Mouse (Mus musculus) myocyte (in vitro differentiated cells): ENCODE data around the gene Ttll11. TPM values are rescaled to one million over a fixed set of nuclear protein-coding genes. Genes with fewer than 3 reads are reported as not detected.

Experiments
- H3K27me3 ChIP-seq: one replicate; pipeline ENCODE4 v1.6.1; 2011; ENCODE audit not compliant: control insufficient read depth, insufficient read depth, insufficient read length
- H3K36me3 ChIP-seq: one replicate; pipeline ENCODE4 v1.6.1; 2011; ENCODE audit not compliant: control insufficient read depth, insufficient read depth
- H3K4me2 ChIP-seq: one replicate; pipeline ENCODE4 v1.6.1; 2011; ENCODE audit warnings: low read depth, control low read depth
- H3K4me3 ChIP-seq: one replicate; pipeline ENCODE4 v1.5.1; 2011; ENCODE audit warnings: mild to moderate bottlenecking, control low read depth, moderate library complexity
- H3K79me2 ChIP-seq: one replicate; pipeline ENCODE4 v1.6.1; 2011; ENCODE audit not compliant: control insufficient read depth, insufficient read depth
- H3ac ChIP-seq: one replicate; pipeline ENCODE4 v1.6.1; 2011; ENCODE audit not compliant: control insufficient read depth, insufficient read length
- CEBPB ChIP-seq: IDR thresholded peaks from 2 replicates; pipeline ENCODE4 v1.6.1; 2011; ENCODE audit warnings: mild to moderate bottlenecking, moderate library complexity; ENCODE audit not compliant: poor library complexity, insufficient read depth, severe bottlenecking
- E2F4 ChIP-seq: IDR thresholded peaks from one replicate; pipeline ENCODE4 v1.6.1; 2011; ENCODE audit warnings: mild to moderate bottlenecking, control low read depth, moderate library complexity; ENCODE audit not compliant: insufficient read depth
- MAX ChIP-seq: IDR thresholded peaks from one replicate; pipeline ENCODE4 v1.6.1; 2011; ENCODE audit warnings: low read depth, mild to moderate bottlenecking, control low read depth
- MYOD1 ChIP-seq, 3 experiments: IDR thresholded peaks; one replicate each; pipeline ENCODE4 v1.6.1; 2011; ENCODE audit warnings: control low read depth in 2 of 3, low read depth in 2 of 3, mild to moderate bottlenecking in 2 of 3, moderate library complexity in 1 of 3; ENCODE audit not compliant: insufficient read length in 2 of 3, control insufficient read depth in 1 of 3
- MYOG ChIP-seq, 3 experiments: IDR thresholded peaks; one replicate each; pipeline ENCODE4 v1.6.1; 2011; ENCODE audit warnings: control low read depth in 2 of 3, low read depth in 2 of 3, mild to moderate bottlenecking in 2 of 3; ENCODE audit not compliant: insufficient read length in 2 of 3, control insufficient read depth in 1 of 3, insufficient read depth in 1 of 3
- POLR2A ChIP-seq: IDR thresholded peaks from one replicate; pipeline ENCODE4 v1.6.1; 2011; ENCODE audit warnings: low read depth, mild to moderate bottlenecking, control low read depth, moderate library complexity; ENCODE audit not compliant: insufficient read length
- POLR2AphosphoS2 ChIP-seq: IDR thresholded peaks from one replicate; pipeline ENCODE4 v1.6.1; 2011; ENCODE audit warnings: low read depth, control low read depth; ENCODE audit not compliant: insufficient read length
- REST ChIP-seq: IDR thresholded peaks from one replicate; pipeline ENCODE4 v1.6.1; 2011; ENCODE audit warnings: mild to moderate bottlenecking, control low read depth, moderate library complexity; ENCODE audit not compliant: insufficient read depth, insufficient read length
- SRF ChIP-seq: IDR thresholded peaks from one replicate; pipeline ENCODE4 v1.6.1; 2011; ENCODE audit warnings: low read depth; ENCODE audit not compliant: control insufficient read depth, insufficient read length
- TCF12 ChIP-seq: IDR thresholded peaks from one replicate; pipeline ENCODE4 v1.6.1; 2011; ENCODE audit warnings: mild to moderate bottlenecking, control low read depth; ENCODE audit not compliant: poor library complexity, insufficient read depth, severe bottlenecking
- TCF3 ChIP-seq: IDR thresholded peaks from one replicate; pipeline ENCODE4 v1.6.1; 2011; ENCODE audit warnings: low read depth, control low read depth; ENCODE audit not compliant: insufficient read length
- USF1 ChIP-seq: IDR thresholded peaks from one replicate; pipeline ENCODE4 v1.6.1; 2011; ENCODE audit warnings: low read depth, mild to moderate bottlenecking, control low read depth, moderate library complexity
- polyA plus RNA-seq: library from polyadenylated mRNA; unstranded; fragments of >200 nt; fragmentation: generic; extraction: Trizol; gene quantifications from one replicate; pipeline ENCODE4 v1.2.1, GENCODE M21; 2012; ENCODE audit warnings: missing spikeins

The Ttll11 gene
- polyA plus RNA-seq, 1 experiment, result 9.8 TPM

GRCm38 (mm10) chr2:35797998-35798397 is 181.7 kb downstream of the Ttll11 start:
- Histone ChIP-seq H3K36me3 (no peaks in the 10 kb centered on the region), H3K4me2 (no peak overlapping the region), H3ac (no peak overlapping the region), H3K27me3 (no peaks in the 10 kb centered on the region), H3K4me3 (no peak overlapping the region), H3K79me2 (no peaks in the 10 kb centered on the region)
- TF ChIP-seq E2F4 (no peak), POLR2AphosphoS2 (no peak), TCF12 (no peak), USF1 (no peak), MYOD1 (IDR thresholded peaks at IDR 0.05; ENCODE audit: control insufficient read depth in 1 of 3, insufficient read length in 2 of 3, low read depth in 2 of 3) (no peak), CEBPB (no peak), TCF3 (no peak), POLR2A (no peak), MYOG (IDR thresholded peaks at IDR 0.05; ENCODE audit: control insufficient read depth in 1 of 3, insufficient read depth in 1 of 3, insufficient read length in 2 of 3, low read depth in 2 of 3) (no peak), MAX (no peak)

DNA sequence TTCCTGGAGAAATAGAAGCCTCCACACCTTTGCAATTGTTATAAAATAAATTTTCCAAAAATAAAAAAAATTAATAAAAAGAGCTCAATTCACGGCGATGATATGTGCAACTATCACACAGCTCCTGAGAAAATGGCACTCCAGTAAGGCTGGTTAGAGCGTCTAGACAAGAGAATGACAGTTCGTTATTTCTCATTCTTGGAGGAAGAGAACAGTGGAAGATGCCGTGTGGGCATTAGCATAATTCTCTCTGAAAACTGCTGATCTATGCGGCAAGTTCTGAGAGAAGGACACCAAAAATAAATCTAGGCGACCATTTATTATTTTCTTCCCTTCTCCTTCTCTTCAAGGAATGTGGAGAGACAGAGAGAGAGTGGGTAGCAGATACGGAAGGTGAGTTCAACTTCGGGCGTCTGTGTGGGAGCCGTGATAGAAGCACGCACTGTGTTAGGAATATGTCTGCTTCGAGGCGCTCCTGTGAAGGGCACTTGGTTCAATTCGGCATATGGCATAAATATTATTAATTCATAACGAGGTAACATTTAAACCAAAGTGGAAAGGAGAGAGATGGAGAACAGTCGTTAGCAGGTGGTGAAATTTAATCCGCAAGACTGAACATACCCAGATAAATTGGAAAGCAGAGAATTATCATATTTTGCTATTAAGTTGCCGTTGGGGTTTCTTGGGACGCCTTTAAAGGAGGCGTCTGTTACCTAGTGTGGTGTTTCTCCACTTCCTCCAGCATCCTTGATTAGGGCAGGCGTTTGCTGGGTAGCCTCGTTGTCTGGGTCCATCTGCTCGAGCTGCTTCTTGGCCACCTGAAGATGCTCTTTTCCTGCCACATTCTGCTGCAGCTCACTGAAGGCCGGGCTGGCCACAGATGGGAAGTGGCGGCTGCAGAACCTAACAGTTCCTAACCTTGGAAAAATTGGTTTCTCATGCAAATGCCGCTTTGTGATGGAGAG is 190.1 kb downstream of the Ttll11 start:
- Histone ChIP-seq H3K79me2 (no peaks in the 10 kb centered on the region), H3K27me3 (no peaks in the 10 kb centered on the region), H3ac (no peak overlapping the region), H3K4me2 (no peak overlapping the region), H3K36me3 (no peaks in the 10 kb centered on the region), H3K4me3 (no peak overlapping the region)
- TF ChIP-seq MYOG (IDR thresholded peaks at IDR 0.05; ENCODE audit: control insufficient read depth in 1 of 3, insufficient read depth in 1 of 3, insufficient read length in 2 of 3, low read depth in 2 of 3) (no peak), POLR2AphosphoS2 (no peak)

- no peaks in the 10 kb centered on the region for H3K27me3 ChIP-seq
- H3K4me2 ChIP-seq, result no peak overlapping the region
- no peaks in the 10 kb centered on the region for H3K79me2 ChIP-seq
- no peak for TF ChIP-seq USF1
- TF ChIP-seq POLR2A, result no peak
- TF ChIP-seq MYOG (IDR thresholded peaks at IDR 0.05; ENCODE audit: control insufficient read depth in 1 of 3, insufficient read depth in 1 of 3, insufficient read length in 2 of 3, low read depth in 2 of 3), result no peak
- TF ChIP-seq MYOD1 (IDR thresholded peaks at IDR 0.05; ENCODE audit: control insufficient read depth in 1 of 3, insufficient read length in 2 of 3, low read depth in 2 of 3), result no peak
- no peak for TF ChIP-seq REST
- no peak for TF ChIP-seq TCF3
- no peak for TF ChIP-seq POLR2AphosphoS2
- no peak for TF ChIP-seq SRF
- no peak for TF ChIP-seq MAX
- TF ChIP-seq CEBPB, result no peak
- no peaks in the 10 kb centered on the region for H3K36me3 ChIP-seq
- no peak overlapping the region for H3ac ChIP-seq
- H3K4me3 ChIP-seq, result no peak overlapping the region
Observed at GRCm38 (mm10) chr2:35785877-35786276, 193.8 kb downstream of the Ttll11 start.

DNA sequence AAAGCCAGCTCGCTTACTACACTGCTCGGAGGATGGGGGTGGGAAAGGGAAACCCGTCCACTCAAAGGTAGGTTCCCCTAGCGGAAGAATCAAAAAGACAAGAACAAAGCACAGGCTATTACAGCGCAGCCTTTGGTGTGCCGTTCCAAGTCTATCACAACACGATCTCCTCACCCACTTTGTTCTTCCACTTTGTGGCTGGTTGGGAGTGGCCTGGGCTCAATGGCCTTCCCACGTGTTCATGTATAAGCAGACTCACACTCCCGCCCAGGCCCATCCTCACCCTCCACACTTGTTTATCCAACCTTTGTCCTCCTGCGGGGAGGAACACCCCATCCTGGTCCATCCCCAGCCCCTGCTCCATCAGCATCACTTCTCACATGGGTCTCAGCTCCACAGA is 196.3 kb downstream of the Ttll11 start:
- no peak overlapping the region for H3K4me2 ChIP-seq
- H3K36me3 ChIP-seq, result no peaks in the 10 kb centered on the region
- no peaks in the 10 kb centered on the region for H3K79me2 ChIP-seq
- H3ac ChIP-seq, result no peak overlapping the region
- H3K27me3 ChIP-seq, result no peaks in the 10 kb centered on the region
- H3K4me3 ChIP-seq, result no peak overlapping the region
- TF ChIP-seq MAX (no peak), TCF3 (no peak), POLR2A (no peak), MYOG (IDR thresholded peaks at IDR 0.05; ENCODE audit: control insufficient read depth in 1 of 3, insufficient read depth in 1 of 3, insufficient read length in 2 of 3, low read depth in 2 of 3) (no peak), REST (no peak), USF1 (no peak), SRF (no peak), POLR2AphosphoS2 (no peak), E2F4 (no peak), MYOD1 (IDR thresholded peaks at IDR 0.05; ENCODE audit: control insufficient read depth in 1 of 3, insufficient read length in 2 of 3, low read depth in 2 of 3) (no peak), CEBPB (no peak), TCF12 (no peak)

DNA sequence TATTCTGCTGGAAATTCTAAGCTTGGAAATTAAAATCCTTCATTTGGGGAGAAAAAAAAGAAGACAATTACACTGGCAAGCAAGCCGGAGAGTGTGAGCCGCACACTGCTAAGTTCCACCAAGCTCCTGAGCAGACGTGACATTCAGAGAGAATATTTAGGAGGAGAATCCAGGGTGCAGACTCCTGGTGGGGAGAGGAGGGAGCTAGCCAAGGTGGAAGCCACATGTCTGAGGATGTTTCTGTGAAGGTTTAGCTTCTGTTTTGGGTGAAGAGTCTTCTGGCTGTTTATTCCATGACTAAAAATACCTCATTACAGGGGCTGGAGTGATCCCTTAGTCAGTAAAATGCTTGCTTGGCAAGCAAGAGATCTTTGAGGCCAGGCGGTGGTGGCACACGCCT is 200.4 kb downstream of the Ttll11 start:
- H3K36me3 ChIP-seq, result no peaks in the 10 kb centered on the region
- no peaks in the 10 kb centered on the region for H3K27me3 ChIP-seq
- no peak overlapping the region for H3K4me2 ChIP-seq
- H3ac ChIP-seq, result no peak overlapping the region
- no peaks in the 10 kb centered on the region for H3K79me2 ChIP-seq
- H3K4me3 ChIP-seq, result no peak overlapping the region
- TF ChIP-seq MAX (no peak), TCF12 (no peak), USF1 (no peak), MYOG (IDR thresholded peaks at IDR 0.05; ENCODE audit: control insufficient read depth in 1 of 3, insufficient read depth in 1 of 3, insufficient read length in 2 of 3, low read depth in 2 of 3) (no peak), POLR2A (no peak), MYOD1 (IDR thresholded peaks at IDR 0.05; ENCODE audit: control insufficient read depth in 1 of 3, insufficient read length in 2 of 3, low read depth in 2 of 3) (no peak), REST (no peak), TCF3 (no peak), SRF (no peak), CEBPB (no peak), E2F4 (no peak), POLR2AphosphoS2 (no peak)
